Mouse (Mus musculus): ENCODE results near the gene Asl. TPM values are rescaled to one million over a fixed set of nuclear protein-coding genes. Genes with fewer than 3 reads are reported as not detected.

Gene Asl
- polyA plus RNA-seq, 1 experiment from 2014 or later = 35.9 TPM

Other genes with a start within 250 kb of the Asl start
- 36.3 and 55.4 TPM in 2 replicates for gene Psph, start 241.8 kb downstream of the Asl start, polyA plus RNA-seq (2016; fragmentation: Nextera tagmentation; extraction: Ambion mirVana)
- 38.9 and 47.7 TPM in 2 replicates for gene Sumf2, start 182.3 kb downstream of the Asl start, polyA plus RNA-seq (2016; fragmentation: Nextera tagmentation; extraction: Ambion mirVana)
- 962 and 1,044 TPM in 2 replicates for gene Chchd2, start 141.8 kb downstream of the Asl start, polyA plus RNA-seq (2016; fragmentation: Nextera tagmentation; extraction: Ambion mirVana)
- 4.2 and 5.4 TPM in 2 replicates for gene Zbed5, start 133.5 kb downstream of the Asl start, polyA plus RNA-seq (2016; fragmentation: Nextera tagmentation; extraction: Ambion mirVana)
- 0.48 and 0.53 TPM in 2 replicates for gene Phkg1, start 130.7 kb downstream of the Asl start, polyA plus RNA-seq (2016; fragmentation: Nextera tagmentation; extraction: Ambion mirVana)
- gene Nupr1l, start 120.7 kb downstream of the Asl start, polyA plus RNA-seq (2016; fragmentation: Nextera tagmentation; extraction: Ambion mirVana) = 1.8 and 2.4 TPM in 2 replicates
- 18.3 and 25.8 TPM in 2 replicates for gene Vkorc1l1, start 87.3 kb downstream of the Asl start, polyA plus RNA-seq (2016; fragmentation: Nextera tagmentation; extraction: Ambion mirVana)
- 47.3 and 56.8 TPM in 2 replicates for gene Gusb, start 26.2 kb downstream of the Asl start, polyA plus RNA-seq (2016; fragmentation: Nextera tagmentation; extraction: Ambion mirVana)
- gene Crcp, start within 50 bp of the Asl start, polyA plus RNA-seq (2016; fragmentation: Nextera tagmentation; extraction: Ambion mirVana) = 33.1 and 39.9 TPM in 2 replicates
- gene Tpst1, start 44.1 kb upstream of the Asl start, polyA plus RNA-seq (2016; fragmentation: Nextera tagmentation; extraction: Ambion mirVana) = 27.2 and 44.6 TPM in 2 replicates
- 4.4 and 4.8 TPM in 2 replicates for gene Kctd7, start 115.6 kb upstream of the Asl start, polyA plus RNA-seq (2016; fragmentation: Nextera tagmentation; extraction: Ambion mirVana)
- 21.2 and 25.5 TPM in 2 replicates for gene Rabgef1, start 142.6 kb upstream of the Asl start, polyA plus RNA-seq (2016; fragmentation: Nextera tagmentation; extraction: Ambion mirVana)
- gene Tmem248, start 187.8 kb upstream of the Asl start, polyA plus RNA-seq (2016; fragmentation: Nextera tagmentation; extraction: Ambion mirVana) = 30.9 and 35.7 TPM in 2 replicates
- 64.9 and 74.8 TPM in 2 replicates for gene Sbds, start 226.3 kb upstream of the Asl start, polyA plus RNA-seq (2016; fragmentation: Nextera tagmentation; extraction: Ambion mirVana)
- 25.2 and 26.1 TPM in 2 replicates for gene Tyw1, start 226.4 kb upstream of the Asl start, polyA plus RNA-seq (2016; fragmentation: Nextera tagmentation; extraction: Ambion mirVana)